Mouse (Mus musculus): ENCODE measurements around the gene Eln. TPM values are rescaled to one million over a fixed set of nuclear protein-coding genes. Genes with fewer than 3 reads are reported as not detected.
A peak's percentile ranks its signal among the peaks of the same experiment; 100 is the strongest.

Gene Eln
- total RNA-seq, 1 experiment from 2014 or later, result not detected

DNA sequence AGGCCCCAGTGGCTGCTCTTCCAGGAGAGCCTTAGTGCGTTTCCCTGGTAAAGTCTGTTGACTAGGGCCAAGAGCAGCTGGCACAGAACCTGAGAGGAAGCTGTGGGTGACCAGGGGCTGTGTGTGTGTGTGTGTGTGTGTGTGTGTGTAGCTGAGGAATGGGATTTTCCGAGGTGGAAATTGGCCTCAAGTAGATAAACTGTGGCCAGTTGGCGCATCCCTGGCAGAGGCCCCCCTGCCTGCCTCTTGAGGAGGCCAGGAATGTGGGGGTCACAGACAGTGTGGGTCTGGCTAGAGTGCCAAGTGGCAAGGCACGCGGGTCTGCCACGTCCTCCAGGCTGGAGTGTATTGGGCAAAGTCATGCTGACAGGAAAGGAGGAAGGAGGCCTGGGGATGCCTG is 37.8 kb downstream of the Eln start:
- ATAC-seq (replicated peaks in 1 of 2; ENCODE audit: insufficient read depth in 1 of 2, low FRiP score in 2 of 2, low TSS enrichment in 1 of 2, low read depth in 1 of 2, poor library complexity in 2 of 2, severe bottlenecking in 2 of 2), result peak in 1 of 2 experiments; percentile 43; a peak in 2 of 4 replicates

DNA sequence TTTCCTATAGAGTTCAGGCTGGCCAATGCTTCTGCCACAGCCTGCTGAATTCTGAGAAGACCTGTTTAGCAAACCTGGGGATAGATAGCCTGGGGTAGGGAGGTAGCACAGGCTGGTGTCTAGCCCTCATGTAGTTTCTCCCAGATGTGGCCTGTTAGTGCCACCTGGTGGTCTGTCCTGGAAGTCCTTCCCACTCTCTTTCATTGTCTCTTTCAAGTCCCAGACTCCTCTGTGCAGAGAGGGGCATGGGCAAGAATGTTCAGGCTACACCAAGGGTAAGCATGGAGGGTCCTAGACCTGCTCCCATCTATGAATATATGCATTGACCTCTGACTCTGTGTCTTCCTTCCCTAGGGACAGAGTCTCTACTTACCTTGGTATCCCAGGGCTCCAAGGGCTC is 43.0 kb downstream of the Eln start:
- ATAC-seq (replicated peaks in 1 of 2; ENCODE audit: insufficient read depth in 1 of 2, low FRiP score in 2 of 2, low TSS enrichment in 1 of 2, low read depth in 1 of 2, poor library complexity in 2 of 2, severe bottlenecking in 2 of 2), result peak; percentile 88 to 91

DNA sequence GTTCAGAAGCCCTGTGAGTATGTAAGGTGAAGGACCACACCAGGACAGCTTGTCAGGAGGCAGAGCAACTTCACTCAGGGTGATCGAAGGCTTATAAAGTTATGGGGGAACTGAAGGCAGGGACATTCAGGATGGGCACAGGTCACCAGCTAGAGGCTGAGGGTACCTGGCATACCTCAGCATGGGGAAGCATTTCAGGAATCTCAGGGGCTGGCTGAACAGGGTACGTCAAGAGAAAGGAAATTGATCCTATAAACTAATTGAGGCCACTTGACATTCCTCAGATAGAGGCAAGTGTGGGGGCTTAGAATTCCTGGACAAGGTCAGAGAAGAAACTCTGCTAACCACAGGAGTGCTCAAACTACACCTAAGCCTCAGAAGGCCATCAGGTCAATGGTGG is 51.6 kb downstream of the Eln start:
- no peak for ATAC-seq (replicated peaks in 1 of 2; ENCODE audit: insufficient read depth in 1 of 2, low FRiP score in 2 of 2, low TSS enrichment in 1 of 2, low read depth in 1 of 2, poor library complexity in 2 of 2, severe bottlenecking in 2 of 2)

DNA sequence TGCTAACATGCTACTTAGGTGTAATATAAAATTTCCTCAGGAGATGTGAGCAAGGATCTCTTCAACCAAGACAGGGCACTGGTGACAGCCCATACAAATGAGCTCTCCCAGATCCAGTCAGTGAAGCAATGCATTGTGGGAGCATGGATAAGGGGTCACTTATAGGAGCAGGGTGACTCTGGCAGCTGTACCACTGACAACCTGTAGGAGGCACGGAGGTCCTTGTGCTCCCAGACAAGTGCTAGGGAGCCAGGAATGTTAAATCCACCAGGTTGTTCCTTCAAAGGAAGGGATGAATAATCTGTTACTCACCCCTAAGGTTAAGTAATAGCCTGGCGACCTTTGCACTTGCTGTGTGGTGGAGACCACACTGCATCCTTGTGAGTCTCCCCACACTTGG is 52.0 kb downstream of the Eln start:
- 0 out of 4 replicates have a peak, but pooled peaks of 1 of the 2 experiments have one; percentile 48 for ATAC-seq (replicated peaks in 1 of 2; ENCODE audit: insufficient read depth in 1 of 2, low FRiP score in 2 of 2, low TSS enrichment in 1 of 2, low read depth in 1 of 2, poor library complexity in 2 of 2, severe bottlenecking in 2 of 2)

DNA sequence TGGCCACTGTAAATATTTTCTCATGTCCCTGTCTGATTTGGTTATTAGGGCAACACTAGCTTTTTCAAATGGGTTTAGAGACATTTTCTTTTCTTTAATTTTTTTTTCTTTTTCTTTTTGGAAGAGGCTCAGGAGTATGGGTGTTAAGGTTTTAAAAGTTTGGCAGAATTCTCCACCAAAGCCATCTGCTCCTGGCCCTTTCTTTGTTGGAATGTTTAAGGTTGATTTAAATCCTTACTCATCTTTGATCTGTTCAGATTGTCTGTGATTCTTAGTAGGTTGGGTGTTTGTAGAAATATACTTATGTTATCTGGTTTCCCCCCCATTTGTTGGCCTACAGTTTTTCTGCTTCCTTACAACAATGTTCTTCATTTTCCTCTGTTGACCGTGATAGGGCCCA is 54.4 kb downstream of the Eln start:
- no peak for ATAC-seq (replicated peaks in 1 of 2; ENCODE audit: insufficient read depth in 1 of 2, low FRiP score in 2 of 2, low TSS enrichment in 1 of 2, low read depth in 1 of 2, poor library complexity in 2 of 2, severe bottlenecking in 2 of 2)

DNA sequence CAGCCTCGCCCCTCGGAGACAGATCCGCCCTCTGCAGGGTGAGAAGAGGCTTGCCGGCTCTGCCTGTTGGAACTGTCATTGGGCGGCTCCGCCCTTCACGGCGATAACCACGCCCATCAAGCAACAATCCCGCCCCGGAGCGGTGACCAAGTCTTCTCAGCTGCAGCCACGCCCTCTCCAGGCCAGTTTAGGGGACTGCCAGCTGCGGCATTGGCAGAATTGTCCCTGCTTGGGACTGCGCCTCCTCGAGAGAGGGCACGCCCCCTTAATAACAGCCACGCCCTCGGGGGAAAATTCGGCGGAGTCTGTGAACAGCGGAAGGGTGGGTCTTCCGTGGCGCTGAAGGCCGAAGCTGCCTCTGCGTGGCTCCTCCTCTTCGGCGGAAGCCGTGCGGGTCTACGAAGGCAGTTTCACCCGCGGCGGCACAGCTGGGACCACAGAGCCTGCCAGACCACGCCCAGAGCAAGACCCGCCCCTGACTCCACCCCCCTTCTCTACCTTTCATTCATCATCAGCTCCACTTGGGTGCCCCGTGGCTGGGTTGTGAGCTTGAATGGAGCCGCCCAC is 58.3 kb downstream of the Eln start:
- peak; percentile 92 to 96 for ATAC-seq (replicated peaks in 1 of 2; ENCODE audit: insufficient read depth in 1 of 2, low FRiP score in 2 of 2, low TSS enrichment in 1 of 2, low read depth in 1 of 2, poor library complexity in 2 of 2, severe bottlenecking in 2 of 2)

DNA sequence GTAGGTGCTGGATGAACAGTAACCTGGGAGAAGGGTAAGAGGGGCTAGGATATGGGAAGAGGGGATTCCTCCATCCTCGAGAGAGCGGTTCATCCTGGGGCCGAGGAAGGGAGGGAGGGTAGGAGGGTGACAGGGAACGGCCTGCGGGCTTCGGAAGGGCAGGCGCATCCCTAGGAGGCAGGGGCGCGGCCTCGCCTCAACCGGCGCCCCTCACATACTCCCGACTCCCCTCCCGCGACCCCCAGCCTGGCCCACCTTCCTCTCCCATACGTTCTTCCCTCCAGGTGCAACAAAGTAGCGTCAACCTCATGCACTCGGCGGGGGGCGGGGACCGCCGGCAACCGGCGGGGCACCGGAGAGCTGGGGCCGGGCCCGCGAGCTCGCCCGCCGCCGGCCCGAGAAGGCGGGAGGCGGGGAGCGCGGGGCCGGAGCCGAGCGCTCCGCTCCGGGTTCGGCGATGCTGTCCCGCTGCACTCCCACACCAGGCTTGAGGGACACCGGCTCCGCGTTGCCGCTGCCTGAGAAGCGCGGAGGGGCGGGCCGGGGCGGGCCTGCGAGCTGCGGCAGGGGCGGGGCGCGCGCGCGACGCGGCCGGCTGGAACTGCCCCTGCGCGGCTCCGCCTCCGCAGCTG is 58.9 kb downstream of the Eln start, which contains the start of gene Limk1:
TSS of gene Limk1 (minus strand) at position 513 of the 632 bp plus-strand sequence.
- ATAC-seq (replicated peaks in 1 of 2; ENCODE audit: insufficient read depth in 1 of 2, low FRiP score in 2 of 2, low TSS enrichment in 1 of 2, low read depth in 1 of 2, poor library complexity in 2 of 2, severe bottlenecking in 2 of 2), result no peak

DNA sequence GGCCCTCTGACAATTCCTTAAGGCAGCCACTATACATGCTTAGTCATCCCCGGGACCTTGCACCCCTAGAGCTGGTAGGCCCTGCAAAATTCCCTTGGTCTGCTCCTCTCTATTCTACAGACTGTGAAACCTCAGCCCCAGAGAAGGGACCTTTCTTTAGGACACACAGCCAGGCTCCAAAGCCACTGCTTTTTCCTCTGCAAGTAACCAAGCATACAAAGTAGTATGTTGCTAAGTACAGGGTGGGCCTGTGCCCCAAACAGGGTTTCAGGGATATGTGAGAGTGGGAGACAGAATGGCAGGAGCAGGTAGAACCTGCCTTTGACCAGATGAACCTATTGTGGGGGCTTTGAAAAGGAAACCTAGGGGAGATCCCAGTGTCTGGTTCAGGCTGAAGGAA is 59.9 kb downstream of the Eln start:
- ATAC-seq (replicated peaks in 1 of 2; ENCODE audit: insufficient read depth in 1 of 2, low FRiP score in 2 of 2, low TSS enrichment in 1 of 2, low read depth in 1 of 2, poor library complexity in 2 of 2, severe bottlenecking in 2 of 2), result no peak

DNA sequence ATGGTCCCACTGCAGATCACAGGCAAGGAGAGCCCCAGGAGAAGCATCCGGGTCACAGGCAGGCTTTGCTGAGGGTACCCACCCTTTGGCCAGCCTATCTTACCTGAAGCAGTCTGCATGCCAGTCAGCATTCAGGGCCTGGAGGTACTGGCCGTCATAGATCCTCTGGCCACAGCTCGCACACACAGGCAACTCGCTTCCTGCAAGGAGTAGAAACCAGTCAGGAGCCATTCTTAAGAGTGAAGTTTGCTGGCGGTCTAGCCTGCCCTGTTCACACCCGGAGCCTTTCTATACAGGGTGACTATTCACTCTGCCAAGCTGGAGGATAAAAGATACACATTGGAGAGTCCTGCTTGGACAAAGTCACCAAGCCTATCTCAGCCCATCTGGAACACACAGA is 60.6 kb downstream of the Eln start:
- ATAC-seq (replicated peaks in 1 of 2; ENCODE audit: insufficient read depth in 1 of 2, low FRiP score in 2 of 2, low TSS enrichment in 1 of 2, low read depth in 1 of 2, poor library complexity in 2 of 2, severe bottlenecking in 2 of 2), result no peak

DNA sequence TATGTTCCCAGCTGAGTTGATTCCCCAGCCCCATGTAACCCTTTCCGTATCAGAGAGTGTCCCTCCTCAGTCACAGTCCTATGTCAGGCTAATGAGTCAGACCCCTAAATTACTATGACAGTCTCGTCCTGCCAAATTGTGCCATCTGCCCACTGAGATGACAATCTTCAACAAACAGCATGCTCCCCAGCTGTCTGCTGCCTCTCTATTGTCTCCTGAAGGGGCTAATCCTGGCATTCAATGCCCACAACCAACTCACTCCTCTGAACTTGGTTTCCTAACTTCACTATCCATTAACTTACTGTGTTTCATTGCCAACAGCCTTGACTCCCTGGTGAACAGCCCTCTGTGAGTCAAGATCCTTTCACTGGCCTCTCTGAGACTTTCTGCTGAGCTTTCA is 62.7 kb downstream of the Eln start:
- ATAC-seq (replicated peaks in 1 of 2; ENCODE audit: insufficient read depth in 1 of 2, low FRiP score in 2 of 2, low TSS enrichment in 1 of 2, low read depth in 1 of 2, poor library complexity in 2 of 2, severe bottlenecking in 2 of 2), result no peak

DNA sequence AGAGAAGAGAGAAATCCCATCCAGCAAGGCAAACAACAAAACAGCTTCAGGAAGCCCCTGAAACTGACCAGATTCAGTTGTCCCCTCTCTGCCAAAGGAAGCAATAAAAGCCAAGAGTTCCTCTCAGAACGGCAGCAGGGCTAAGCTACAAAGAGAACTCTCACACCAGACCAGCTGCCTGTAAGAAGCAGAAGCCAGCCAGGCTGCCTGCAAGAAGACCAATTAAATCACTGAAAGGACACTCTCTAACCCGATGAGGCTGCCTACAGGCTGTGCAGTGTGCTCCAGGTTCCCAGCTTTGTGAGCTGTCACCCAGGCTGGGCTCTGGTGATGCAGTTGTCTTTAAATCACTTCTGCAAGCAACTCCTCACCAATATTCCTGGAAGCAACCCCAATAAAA is 63.3 kb downstream of the Eln start:
- no peak for ATAC-seq (replicated peaks in 1 of 2; ENCODE audit: insufficient read depth in 1 of 2, low FRiP score in 2 of 2, low TSS enrichment in 1 of 2, low read depth in 1 of 2, poor library complexity in 2 of 2, severe bottlenecking in 2 of 2)

DNA sequence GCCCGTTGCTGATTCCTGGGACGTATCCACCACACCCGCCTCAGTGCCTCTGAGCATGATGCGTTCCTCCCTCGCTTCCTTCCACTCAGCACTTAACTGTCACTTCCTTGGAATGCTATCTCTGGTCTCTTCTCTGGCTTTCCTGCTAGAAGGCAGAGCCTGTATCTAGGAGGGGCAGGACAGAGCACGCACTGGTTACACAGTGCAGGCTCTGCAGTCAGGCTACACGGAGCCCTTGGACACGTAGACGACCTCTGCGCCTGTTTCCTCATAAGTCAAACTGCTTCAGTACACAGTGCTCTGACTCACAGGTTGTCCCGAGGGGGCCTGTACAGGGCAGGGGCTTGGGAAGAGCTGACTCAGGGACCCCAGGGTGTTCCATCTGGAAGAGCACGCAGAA is 66.9 kb downstream of the Eln start:
- ATAC-seq (replicated peaks in 1 of 2; ENCODE audit: insufficient read depth in 1 of 2, low FRiP score in 2 of 2, low TSS enrichment in 1 of 2, low read depth in 1 of 2, poor library complexity in 2 of 2, severe bottlenecking in 2 of 2), result no peak

DNA sequence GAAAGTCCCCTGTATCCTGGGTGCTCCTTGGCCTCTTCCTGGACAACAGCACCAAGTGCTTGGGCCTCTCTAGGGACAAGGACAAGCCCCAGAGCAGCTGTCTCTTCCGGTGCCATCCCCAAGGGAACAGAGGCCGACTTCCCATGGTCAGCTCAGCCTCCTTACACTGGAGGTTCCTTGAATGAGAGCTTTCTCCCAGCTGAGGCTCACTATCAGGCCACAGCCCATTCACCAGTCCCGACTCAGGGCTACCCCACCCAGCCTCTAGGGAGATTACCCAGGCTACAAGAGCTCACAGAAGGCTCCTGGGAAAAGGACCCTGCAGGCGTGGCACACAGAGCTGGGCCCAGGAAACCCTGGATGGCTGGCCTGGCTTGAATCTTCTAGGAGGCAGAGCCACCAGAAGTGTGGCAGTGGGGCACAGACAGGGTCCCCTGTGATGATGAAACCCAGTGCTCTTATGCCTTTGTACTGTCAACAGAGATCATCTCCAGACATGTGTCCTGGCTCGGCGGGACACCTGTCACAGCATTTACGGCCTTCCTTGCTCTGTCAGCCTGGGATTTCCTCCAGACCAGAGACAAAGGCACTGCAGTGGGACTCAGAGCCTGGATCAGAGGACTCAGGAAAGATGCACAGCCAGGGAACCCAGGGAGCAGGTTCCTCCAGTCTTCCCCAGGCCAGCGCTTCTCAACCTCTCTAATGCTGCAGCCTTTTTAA is 68.1 kb downstream of the Eln start:
- no peak for ATAC-seq (replicated peaks in 1 of 2; ENCODE audit: insufficient read depth in 1 of 2, low FRiP score in 2 of 2, low TSS enrichment in 1 of 2, low read depth in 1 of 2, poor library complexity in 2 of 2, severe bottlenecking in 2 of 2)

DNA sequence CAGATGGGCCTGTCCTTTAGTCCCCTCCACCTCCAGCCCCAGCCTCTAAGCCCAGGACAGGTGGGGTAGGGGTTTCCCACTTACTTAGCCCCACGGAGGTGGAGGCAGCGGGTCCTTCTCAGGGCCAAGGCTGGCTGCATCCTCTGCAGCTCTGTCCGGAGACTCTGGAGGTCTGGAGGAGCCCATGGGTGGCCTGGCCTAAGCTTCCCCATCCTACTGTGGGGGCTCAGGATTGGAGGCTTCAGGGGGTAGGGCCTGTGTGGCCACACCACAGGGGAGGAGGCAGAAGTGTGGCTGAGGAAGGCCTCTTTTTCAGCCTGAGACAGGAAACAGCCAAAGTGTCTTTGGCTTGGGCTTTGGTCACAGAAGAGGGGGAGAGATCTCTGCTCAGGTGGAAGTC is 69.1 kb downstream of the Eln start:
- ATAC-seq (replicated peaks in 1 of 2; ENCODE audit: insufficient read depth in 1 of 2, low FRiP score in 2 of 2, low TSS enrichment in 1 of 2, low read depth in 1 of 2, poor library complexity in 2 of 2, severe bottlenecking in 2 of 2), result peak; percentile 91

DNA sequence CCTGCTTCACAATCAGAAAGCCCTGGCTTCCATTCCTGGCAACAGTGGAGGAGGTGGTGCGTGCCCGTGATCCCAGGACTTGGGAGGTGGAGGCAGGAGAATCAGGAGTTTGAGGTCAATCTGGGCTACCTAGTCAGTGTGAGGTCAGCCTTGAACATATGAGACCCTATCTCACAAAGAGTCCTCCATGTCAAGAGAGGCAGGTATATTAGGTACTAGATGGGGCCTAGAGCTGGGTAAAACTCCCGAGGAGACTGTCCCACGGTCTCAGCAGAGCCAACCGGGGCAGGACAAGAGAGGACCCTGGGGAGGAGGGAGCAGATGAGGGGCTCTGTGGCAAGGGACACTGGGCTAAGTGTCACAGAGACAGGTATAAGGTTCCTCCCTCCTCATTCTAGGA is 69.6 kb downstream of the Eln start:
- ATAC-seq (replicated peaks in 1 of 2; ENCODE audit: insufficient read depth in 1 of 2, low FRiP score in 2 of 2, low TSS enrichment in 1 of 2, low read depth in 1 of 2, poor library complexity in 2 of 2, severe bottlenecking in 2 of 2), result no peak

DNA sequence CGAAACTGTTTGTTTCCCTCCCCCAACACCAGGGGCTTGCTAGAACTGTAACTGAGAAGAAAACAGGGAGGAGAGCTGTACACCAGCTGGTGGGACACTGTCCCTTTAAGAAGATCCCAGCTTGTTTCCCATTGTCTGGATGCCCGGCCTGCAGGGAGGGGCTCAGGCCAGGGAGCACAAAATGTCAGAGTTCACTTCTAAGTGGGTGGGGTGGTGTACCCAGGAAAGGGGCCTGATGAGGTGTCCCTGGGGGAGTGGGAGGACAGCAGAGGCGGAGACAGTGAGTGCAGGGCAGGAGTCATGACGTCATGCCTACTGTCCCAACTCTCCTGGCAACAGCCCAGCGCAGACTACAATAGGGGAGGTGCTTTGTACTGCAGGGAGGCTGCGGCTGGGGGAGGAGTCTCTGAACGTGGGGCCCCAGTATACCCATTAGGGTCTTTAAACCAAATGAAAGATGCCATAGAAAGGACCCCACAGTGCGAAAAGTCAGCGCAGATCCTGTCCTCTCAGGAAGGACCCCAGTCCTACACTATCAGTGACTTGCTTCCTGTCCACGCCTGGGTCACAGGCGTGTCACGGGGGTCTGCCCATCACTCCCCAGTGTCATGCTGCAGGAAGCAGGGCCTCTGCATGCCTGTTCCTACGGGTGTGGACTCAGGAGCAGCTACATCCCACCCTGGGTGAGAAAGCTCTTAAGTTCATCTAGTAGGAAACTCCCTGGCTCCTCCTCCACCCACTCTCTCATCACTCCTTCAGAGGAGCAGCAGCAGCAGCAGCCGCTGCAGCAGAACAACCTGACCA is 71.0 kb downstream of the Eln start:
- ATAC-seq (replicated peaks in 1 of 2; ENCODE audit: insufficient read depth in 1 of 2, low FRiP score in 2 of 2, low TSS enrichment in 1 of 2, low read depth in 1 of 2, poor library complexity in 2 of 2, severe bottlenecking in 2 of 2), result peak; percentile 42 to 57

DNA sequence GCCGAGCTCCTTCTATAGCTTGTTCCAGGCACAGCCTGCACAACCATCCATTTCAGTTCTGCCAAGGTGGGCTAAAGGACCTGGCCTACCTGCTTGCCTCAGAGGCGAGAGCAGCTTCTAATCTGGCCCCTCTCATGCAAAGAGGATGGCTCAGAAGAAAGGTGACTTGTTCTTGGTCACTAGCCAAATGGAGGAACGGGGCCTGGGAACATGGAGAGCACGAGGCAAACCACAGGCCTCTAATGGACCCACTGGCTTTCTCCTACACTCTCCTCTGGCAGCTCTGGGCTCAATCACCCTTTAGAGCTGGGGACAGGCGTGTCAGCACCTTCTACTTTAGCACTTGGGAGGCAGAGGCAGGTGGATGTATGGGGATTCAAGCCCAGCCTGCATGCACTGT is 72.1 kb downstream of the Eln start:
- no peak for ATAC-seq (replicated peaks in 1 of 2; ENCODE audit: insufficient read depth in 1 of 2, low FRiP score in 2 of 2, low TSS enrichment in 1 of 2, low read depth in 1 of 2, poor library complexity in 2 of 2, severe bottlenecking in 2 of 2)

DNA sequence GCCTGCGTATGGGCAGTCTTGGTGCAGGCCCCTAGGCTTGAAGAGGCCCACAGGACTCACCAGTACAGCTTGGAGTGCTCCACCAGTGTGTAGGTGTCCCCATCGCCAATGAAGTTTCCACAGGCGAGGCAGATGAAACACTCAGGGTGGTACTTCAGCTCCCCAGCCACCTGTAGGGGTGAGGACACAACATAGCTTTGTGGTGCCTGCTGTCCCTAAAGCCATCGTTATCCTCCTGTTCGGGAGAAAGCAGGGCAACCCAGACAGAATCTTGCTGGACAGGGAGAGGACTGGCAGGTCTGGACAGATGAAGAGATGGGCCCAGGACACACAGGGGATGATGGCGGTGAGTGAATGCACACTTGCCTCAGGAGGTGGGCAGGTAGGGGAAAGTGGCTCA is 74.5 kb downstream of the Eln start:
- no peak for ATAC-seq (replicated peaks in 1 of 2; ENCODE audit: insufficient read depth in 1 of 2, low FRiP score in 2 of 2, low TSS enrichment in 1 of 2, low read depth in 1 of 2, poor library complexity in 2 of 2, severe bottlenecking in 2 of 2)

Data from hematopoietic stem cell, adult 5-6 weeks (primary cell).